Mouse (Mus musculus) megakaryocyte, adult 5-6 weeks (primary cell): ENCODE data around the gene Gm9903. TPM values are rescaled to one million over a fixed set of nuclear protein-coding genes. Genes with fewer than 3 reads are reported as not detected.

Experiments used
- ATAC-seq: 2 replicates; pipeline ENCODE4 v1.8.0; 2016; ENCODE audit warnings: mild to moderate bottlenecking, inconsistent platforms; ENCODE audit not compliant: poor library complexity, severe bottlenecking
- total RNA-seq, 2 experiments: library from RNA; stranded (forward) in 1 of 2; stranded (reverse) in 1 of 2; fragments of 153-499, 151-499 nt in 1 of 2; fragments of 221-1000, 200-1000 nt in 1 of 2; gene quantifications; 2 replicates each; pipeline versions ENCODE4 v1.2.3 to v1.2.4; 2015 to 2017

Gene Gm9903
- 0.32 and 0.36 TPM in 2 replicates for total RNA-seq (2015)
- 0.07 and 0.57 TPM in 2 replicates for total RNA-seq (2017)

GRCm38 (mm10) chr5:33629301-33629987 is at the start of gene Gm9903, which contains the start of gene Fam53a:
Gene Gm9903 (plus strand): TSS chr5:33629925.
Gene Fam53a (minus strand): TSS chr5:33629635.
- ATAC-seq = peak; percentile 95

GRCm38 (mm10) chr5:33580336-33580735 is 49.4 kb upstream of the Gm9903 start:
- ATAC-seq = no peak

- no peak for ATAC-seq
Observed at GRCm38 (mm10) chr5:33587498-33588058, 42.1 kb upstream of the Gm9903 start.

GRCm38 (mm10) chr5:33588066-33588465 is 41.7 kb upstream of the Gm9903 start:
- ATAC-seq = no peak

- ATAC-seq = peak; percentile 84
Observed at GRCm38 (mm10) chr5:33589221-33589888, 40.4 kb upstream of the Gm9903 start.

- no peak for ATAC-seq
Observed at GRCm38 (mm10) chr5:33593620-33594019, 36.1 kb upstream of the Gm9903 start.

GRCm38 (mm10) chr5:33605314-33605713 is 24.4 kb upstream of the Gm9903 start:
- no peak for ATAC-seq

GRCm38 (mm10) chr5:33606631-33607030 is 23.1 kb upstream of the Gm9903 start:
- ATAC-seq = no peak

GRCm38 (mm10) chr5:33607434-33607833 is 22.3 kb upstream of the Gm9903 start:
- no peak for ATAC-seq

- ATAC-seq = no peak
Observed at GRCm38 (mm10) chr5:33609226-33609625, 20.5 kb upstream of the Gm9903 start.

GRCm38 (mm10) chr5:33611795-33612194 is 17.9 kb upstream of the Gm9903 start:
- no peak for ATAC-seq

- ATAC-seq = no peak
Observed at GRCm38 (mm10) chr5:33614391-33614790, 15.3 kb upstream of the Gm9903 start.

- ATAC-seq = no peak
Observed at GRCm38 (mm10) chr5:33622671-33623070, 7.1 kb upstream of the Gm9903 start.

GRCm38 (mm10) chr5:33623766-33624165 is 6.0 kb upstream of the Gm9903 start:
- no peak for ATAC-seq

GRCm38 (mm10) chr5:33627968-33628367 is 1.8 kb upstream of the Gm9903 start:
- ATAC-seq = no peak

GRCm38 (mm10) chr5:33628820-33629300 is 865 bp upstream of the Gm9903 start:
- ATAC-seq = peak; percentile 13

- ATAC-seq = peak; percentile 6
Observed at GRCm38 (mm10) chr5:33630061-33630460, 336 bp downstream of the Gm9903 start.

- ATAC-seq = no peak
Observed at GRCm38 (mm10) chr5:33630615-33631014, 890 bp downstream of the Gm9903 start.

GRCm38 (mm10) chr5:33632526-33632925 is 2.8 kb downstream of the Gm9903 start:
- no peak for ATAC-seq

GRCm38 (mm10) chr5:33635361-33635760 is 5.6 kb downstream of the Gm9903 start:
- no peak for ATAC-seq

- ATAC-seq = no peak
Observed at GRCm38 (mm10) chr5:33637606-33638350, 8.1 kb downstream of the Gm9903 start.
